Mouse (Mus musculus) NIH3T3 (cell line): ENCODE results near the gene Ccl2.

ENCODE experiments used
- DNase-seq: peaks from one replicate; pipeline ENCODE4 v3.0.0-alpha.2; 2012; ENCODE audit warnings: low read depth

The Ccl2 gene

GRCm38 (mm10) chr11:82035356-82035755 lies at the start of gene Ccl2:
Gene Ccl2, plus strand, starts transcription at chr11:82035571.
- peak; percentile 93 for DNase-seq

GRCm38 (mm10) chr11:81996172-81996841 lies 39.1 kb upstream of the Ccl2 start:
- peak; percentile 90 for DNase-seq

GRCm38 (mm10) chr11:81997085-81997484 lies 38.3 kb upstream of the Ccl2 start:
- no peak for DNase-seq

- DNase-seq: peak; percentile 67
Measured at GRCm38 (mm10) chr11:81998646-81999045, 36.7 kb upstream of the Ccl2 start.

GRCm38 (mm10) chr11:81999469-81999868 lies 35.9 kb upstream of the Ccl2 start:
- DNase-seq: no peak

- DNase-seq: no peak
Measured at GRCm38 (mm10) chr11:82000581-82000980, 34.8 kb upstream of the Ccl2 start.

- DNase-seq: no peak
Measured at GRCm38 (mm10) chr11:82004810-82005209, 30.6 kb upstream of the Ccl2 start.

- peak; percentile 92 for DNase-seq
Measured at GRCm38 (mm10) chr11:82006796-82007423, 28.5 kb upstream of the Ccl2 start.

- DNase-seq: no peak
Measured at GRCm38 (mm10) chr11:82010115-82010514, 25.3 kb upstream of the Ccl2 start.

- DNase-seq: peak; percentile 82
Measured at GRCm38 (mm10) chr11:82011411-82012193, 23.8 kb upstream of the Ccl2 start.

GRCm38 (mm10) chr11:82013756-82014155 lies 21.6 kb upstream of the Ccl2 start:
- peak; percentile 66 for DNase-seq

- peak; percentile 44 for DNase-seq
Measured at GRCm38 (mm10) chr11:82015066-82015465, 20.3 kb upstream of the Ccl2 start.

- DNase-seq: no peak
Measured at GRCm38 (mm10) chr11:82016181-82016780, 19.1 kb upstream of the Ccl2 start.

GRCm38 (mm10) chr11:82019389-82019788 lies 16.0 kb upstream of the Ccl2 start:
- peak; percentile 76 for DNase-seq

GRCm38 (mm10) chr11:82019793-82020192 lies 15.6 kb upstream of the Ccl2 start:
- no peak for DNase-seq

GRCm38 (mm10) chr11:82021406-82021805 lies 14.0 kb upstream of the Ccl2 start:
- DNase-seq: no peak

GRCm38 (mm10) chr11:82022504-82023056 lies 12.8 kb upstream of the Ccl2 start:
- no peak for DNase-seq

GRCm38 (mm10) chr11:82023769-82024168 lies 11.6 kb upstream of the Ccl2 start:
- peak; percentile 66 for DNase-seq

GRCm38 (mm10) chr11:82030171-82030570 lies 5.2 kb upstream of the Ccl2 start:
- no peak for DNase-seq

GRCm38 (mm10) chr11:82032136-82032535 lies 3.2 kb upstream of the Ccl2 start:
- no peak for DNase-seq

GRCm38 (mm10) chr11:82032678-82033344 lies 2.6 kb upstream of the Ccl2 start:
- DNase-seq: peak; percentile 97

- DNase-seq: peak; percentile 56
Measured at GRCm38 (mm10) chr11:82034446-82034845, 925 bp upstream of the Ccl2 start.
